Mouse (Mus musculus) liver, embryonic 11.5 days (tissue): ENCODE measurements around the gene Drg2. TPM values are rescaled to one million over a fixed set of nuclear protein-coding genes. Genes with fewer than 3 reads are reported as not detected.
A peak's percentile ranks its signal among the peaks of the same experiment; 100 is the strongest.

Experiments used
- ATAC-seq: fragments of 200-750 bp; cut with Nextera tagmentation; replicated peaks from 2 replicates; pipeline ENCODE4 v1.8.0; 2017; ENCODE audit warnings: moderate number of reproducible peaks, mild to moderate bottlenecking, moderate TSS enrichment, moderate library complexity; ENCODE audit not compliant: low FRiP score
- DNase-seq: peaks from one replicate; pipeline ENCODE4 v3.0.0-alpha.2; 2017; ENCODE audit warnings: low spot score
- H3K27ac ChIP-seq: fragments of 300-500 bp; sonication (generic); 2 replicates; pipeline ENCODE4 v1.5.1; 2014; ENCODE audit warnings: mild to moderate bottlenecking, low read depth, low read length, control low read depth
- H3K27me3 ChIP-seq: fragments of 300-500 bp; sonication (generic); replicated peaks from 2 replicates; pipeline ENCODE4 v1.6.1; 2014; ENCODE audit warnings: low read length, mixed read lengths; ENCODE audit not compliant: control insufficient read depth, insufficient read depth
- H3K36me3 ChIP-seq: fragments of 300-500 bp; sonication (generic); 2 replicates; pipeline ENCODE4 v1.6.1; 2014; ENCODE audit warnings: mild to moderate bottlenecking, low read length, moderate library complexity, mixed read lengths; ENCODE audit not compliant: control insufficient read depth, insufficient read depth
- H3K4me1 ChIP-seq: fragments of 300-500 bp; sonication (generic); replicated peaks from 2 replicates; pipeline ENCODE4 v1.6.1; 2014; ENCODE audit warnings: low read length, mixed read lengths; ENCODE audit not compliant: control insufficient read depth, insufficient read depth
- H3K4me2 ChIP-seq: fragments of 300-500 bp; sonication (generic); 2 replicates; pipeline ENCODE4 v1.6.1; 2014; ENCODE audit warnings: mild to moderate bottlenecking, control low read depth, moderate library complexity
- H3K4me3 ChIP-seq: fragments of 300-500 bp; sonication (generic); 2 replicates; pipeline ENCODE4 v1.5.1; 2014; ENCODE audit warnings: low read depth, low read length, control low read depth
- H3K9ac ChIP-seq: fragments of 300-500 bp; sonication (generic); 2 replicates; pipeline ENCODE4 v1.6.1; 2014; ENCODE audit warnings: low read depth, low read length, control low read depth
- H3K9me3 ChIP-seq: fragments of 300-500 bp; sonication (generic); 2 replicates; pipeline ENCODE4 v1.6.1; 2016; ENCODE audit warnings: low read length, inconsistent platforms, mixed read lengths; ENCODE audit not compliant: control insufficient read depth
- WGBS: fragments of 180-500 bp; shearing (Covaris S2); extraction: QIAGEN DNeasy Blood & Tissue Kit; methylation state at CpG from one replicate; pipeline ENCODE4 v1.1.7; 2014; 5-methylcytosine and 5-hydroxymethylcytosine counted together
- polyA plus RNA-seq: library from polyadenylated mRNA; unstranded; fragments of >200 nt; fragmentation: Nextera tagmentation; extraction: Ambion mirVana; gene quantifications from 2 replicates; pipeline ENCODE4 v1.2.1, GENCODE M21; 2014

Drg2 gene
- polyA plus RNA-seq, 1 experiment from 2014 or later = 98.5 TPM

DNA sequence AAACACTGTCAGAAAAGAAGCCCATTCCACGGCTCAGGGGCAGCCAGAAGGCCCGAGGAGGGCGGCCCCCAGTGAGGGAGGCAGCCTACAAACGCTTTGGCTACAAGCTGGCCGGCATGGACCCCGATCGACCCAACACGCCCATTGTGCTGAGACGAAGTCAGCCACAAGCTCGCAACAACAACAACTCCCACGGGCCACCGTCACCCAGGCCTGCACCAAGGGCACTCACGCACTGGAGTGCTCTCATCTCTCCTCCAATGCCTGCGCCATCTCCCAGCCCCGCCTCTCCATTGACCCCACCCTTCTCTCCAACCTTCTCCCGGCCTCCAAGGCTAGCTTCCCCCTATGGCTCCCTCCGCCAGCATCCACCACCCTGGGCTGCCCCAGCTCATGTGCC lies 23.7 kb downstream of the Drg2 start:
- DNase-seq = no peak
- peak overlapping the region; percentile 25; the same call in 1 of the 2 replicates for H3K9ac ChIP-seq

DNA sequence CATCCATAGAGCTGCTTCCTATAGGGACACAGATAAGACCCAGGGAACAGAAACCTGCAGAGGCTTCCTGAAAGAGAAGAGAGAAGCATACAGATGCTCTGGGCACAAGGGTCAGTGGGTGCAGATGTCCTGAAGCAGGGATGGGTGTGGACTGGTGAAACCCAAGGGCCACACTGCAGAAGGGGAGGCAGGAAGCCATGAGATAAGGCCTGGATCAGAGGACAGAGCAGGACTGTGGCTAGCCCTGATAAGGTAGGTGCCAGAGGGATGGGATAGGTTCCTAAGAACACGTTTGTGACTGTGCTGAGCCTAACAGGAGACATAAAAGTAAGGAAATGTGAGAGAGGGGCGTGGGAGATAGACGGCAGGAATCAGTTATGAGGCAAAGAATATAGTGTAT lies 31.9 kb downstream of the Drg2 start:
- 36% methylated on average over 3 of the region's 3 CpGs for WGBS
- DNase-seq (no peak), ATAC-seq (peak; percentile 96)
- Histone ChIP-seq H3K27me3 (no peaks in the 10 kb centered on the region), H3K4me2 (peak overlapping the region; percentile 40), H3K4me1 (peaks cover 14% of the 10 kb centered on the region), H3K9me3 (no peaks in the 10 kb centered on the region), H3K36me3 (no peaks in the 10 kb centered on the region), H3K9ac (peak overlapping the region; percentile 38; the same call in 1 of the 2 replicates), H3K27ac (peak overlapping the region; percentile 61; the same call in 1 of the 2 replicates), H3K4me3 (no peak overlapping the region)

More for the DNA sequence above, 23.7 kb downstream of the Drg2 start:
- H3K27ac ChIP-seq = no peak overlapping the region
- H3K36me3 ChIP-seq = no peaks in the 10 kb centered on the region
- peak; percentile 45; the same call in 1 of the 2 replicates for ATAC-seq
- H3K9me3 ChIP-seq = no peaks in the 10 kb centered on the region
- 27% methylated on average over 17 of the region's 17 CpGs for WGBS
- no peak overlapping the region for H3K4me3 ChIP-seq
- H3K27me3 ChIP-seq = peaks cover 8% of the 10 kb centered on the region; the same call in 1 of the 2 replicates
- H3K4me1 ChIP-seq = peaks cover 8% of the 10 kb centered on the region
- H3K4me2 ChIP-seq = peak overlapping the region; percentile 56

DNA sequence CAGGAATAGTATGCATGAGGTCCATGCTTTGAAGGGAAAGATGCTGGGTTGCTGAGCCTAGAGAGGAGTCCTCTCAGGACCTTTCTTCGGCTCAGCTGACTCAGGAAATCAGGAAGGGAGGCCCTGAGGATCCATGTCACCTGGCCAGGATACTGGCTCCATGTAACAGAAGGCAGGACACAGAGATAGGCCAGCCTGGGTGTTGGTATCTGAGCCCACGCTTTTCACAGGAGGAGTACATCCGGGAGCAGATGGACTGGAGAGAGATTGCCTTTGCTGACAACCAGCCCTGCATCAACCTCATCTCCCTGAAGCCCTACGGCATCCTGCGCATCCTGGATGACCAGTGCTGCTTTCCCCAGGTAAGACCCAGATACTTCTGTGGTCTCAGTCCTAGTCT lies 38.3 kb downstream of the Drg2 start:
- WGBS = 85% methylated on average over 5 of the region's 5 CpGs
- Histone ChIP-seq H3K27ac (no peak overlapping the region), H3K9me3 (no peaks in the 10 kb centered on the region), H3K36me3 (no peaks in the 10 kb centered on the region), H3K4me3 (no peak overlapping the region), H3K27me3 (peaks cover 6% of the 10 kb centered on the region), H3K4me2 (no peak overlapping the region), H3K4me1 (no peaks in the 10 kb centered on the region), H3K9ac (no peak overlapping the region)
- DNase-seq (no peak), ATAC-seq (no peak)

DNA sequence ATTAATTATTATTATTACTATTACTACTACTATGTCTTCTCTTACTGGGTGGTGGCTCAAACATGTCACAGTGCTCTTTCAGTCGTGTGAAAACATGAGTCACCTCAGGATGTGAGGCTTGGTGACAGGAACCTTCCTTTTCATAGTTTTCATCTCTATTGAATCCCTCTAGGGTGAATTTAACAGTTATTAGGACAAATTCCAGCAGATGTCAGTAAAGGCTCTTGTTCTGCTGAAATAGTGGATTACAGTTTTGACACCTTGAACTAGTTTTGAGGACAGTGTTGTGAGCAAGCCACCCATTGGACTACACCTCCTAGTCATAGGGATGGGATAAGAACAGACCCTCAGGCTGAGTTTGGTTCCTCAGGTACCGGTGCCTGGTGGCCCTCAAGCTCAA lies 41.3 kb downstream of the Drg2 start:
- H3K27ac ChIP-seq = no peak overlapping the region
- no peaks in the 10 kb centered on the region for H3K36me3 ChIP-seq
- ATAC-seq (no peak), DNase-seq (no peak)
- no peak overlapping the region for H3K9ac ChIP-seq
- H3K4me3 ChIP-seq = no peak overlapping the region
- no peaks in the 10 kb centered on the region for H3K9me3 ChIP-seq
- H3K4me2 ChIP-seq = no peak overlapping the region
- 59% methylated on average over 2 of the region's 2 CpGs for WGBS
- H3K27me3 ChIP-seq = peaks cover 6% of the 10 kb centered on the region
- H3K4me1 ChIP-seq = no peaks in the 10 kb centered on the region

DNA sequence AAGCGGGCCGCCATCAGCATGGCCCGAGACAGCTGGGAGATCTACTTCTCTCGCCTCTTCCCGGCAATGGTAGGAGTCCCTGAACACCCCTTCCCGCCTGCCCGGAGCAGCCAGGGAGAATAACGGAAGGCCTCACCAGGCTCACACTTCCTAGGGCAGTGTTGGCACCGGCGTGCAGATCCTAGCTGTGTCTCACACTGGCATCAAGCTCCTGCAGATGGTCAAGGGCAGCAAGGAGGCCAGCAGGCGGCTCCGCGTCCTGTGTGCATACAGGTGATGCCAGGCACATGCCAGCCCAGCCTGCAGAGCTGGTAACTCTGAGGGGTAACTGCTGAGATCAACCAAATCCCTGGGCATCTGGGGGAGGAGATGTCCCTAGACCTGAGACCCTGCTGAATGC lies 52.9 kb downstream of the Drg2 start:
- ATAC-seq (no peak), DNase-seq (no peak)
- no peak overlapping the region for H3K9ac ChIP-seq
- no peaks in the 10 kb centered on the region for H3K36me3 ChIP-seq
- H3K27me3 ChIP-seq = peaks cover 28% of the 10 kb centered on the region
- no peaks in the 10 kb centered on the region for H3K9me3 ChIP-seq
- H3K4me3 ChIP-seq = no peak overlapping the region
- H3K4me2 ChIP-seq = no peak overlapping the region
- WGBS = 80% methylated on average over 13 of the region's 13 CpGs
- no peak overlapping the region for H3K27ac ChIP-seq
- H3K4me1 ChIP-seq = peaks cover 16% of the 10 kb centered on the region

DNA sequence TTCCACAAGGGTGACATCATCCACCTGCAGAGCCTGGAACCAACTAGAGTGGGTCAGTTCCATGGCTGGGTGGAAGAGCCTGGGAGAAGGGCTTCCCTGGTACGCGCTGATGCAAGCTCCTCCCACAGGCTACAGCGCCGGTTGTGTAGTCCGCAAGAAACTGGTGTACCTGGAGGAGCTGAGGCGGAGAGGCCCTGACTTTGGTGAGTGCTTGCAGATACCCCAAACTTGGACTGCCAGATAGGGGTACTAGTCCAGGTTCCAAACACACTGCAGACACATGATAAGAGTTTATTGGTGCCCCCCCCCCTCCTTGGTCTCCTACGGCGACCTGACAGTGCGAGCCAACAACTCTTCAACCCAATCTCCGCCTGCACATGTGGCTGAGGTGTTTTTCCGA lies 54.6 kb downstream of the Drg2 start:
- ATAC-seq = peak; percentile 92

DNA sequence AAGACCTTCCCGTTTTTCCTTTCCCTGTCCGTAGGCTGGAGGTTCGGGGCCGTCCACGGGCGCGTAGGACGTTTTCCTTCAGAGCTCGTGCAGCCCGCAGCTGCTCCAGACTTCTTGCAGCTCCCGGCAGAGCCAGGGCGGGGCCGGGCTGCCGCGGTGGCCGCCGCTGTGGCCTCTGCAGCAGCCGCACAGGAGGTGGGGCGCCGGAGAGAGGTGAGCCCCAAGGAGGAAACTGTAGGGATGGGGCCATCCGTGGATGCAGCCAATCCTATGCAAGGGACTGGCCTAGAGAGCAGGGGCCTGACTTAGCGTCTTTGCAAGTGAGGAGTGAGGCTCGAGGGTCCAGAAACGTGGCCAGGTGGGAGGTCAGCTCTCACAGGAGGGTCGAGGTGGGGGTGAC lies 55.1 kb downstream of the Drg2 start:
- peak; percentile 48 for DNase-seq
- no peaks in the 10 kb centered on the region for H3K9me3 ChIP-seq
- H3K4me2 ChIP-seq = peak overlapping the region; percentile 85
- H3K4me1 ChIP-seq = peaks cover 16% of the 10 kb centered on the region
- H3K36me3 ChIP-seq = no peaks in the 10 kb centered on the region
- peak overlapping the region; percentile 49 for H3K4me3 ChIP-seq
- peaks cover 28% of the 10 kb centered on the region for H3K27me3 ChIP-seq
- peak; percentile 72 for ATAC-seq
- 1% methylated on average over 25 of the region's 25 CpGs for WGBS
- 0 out of 2 replicates have a peak overlapping the region, but pooled peaks have one; percentile 45 for H3K27ac ChIP-seq
- peak overlapping the region; percentile 62 for H3K9ac ChIP-seq

More for the DNA sequence above, 54.6 kb downstream of the Drg2 start:
- H3K4me1 ChIP-seq = peaks cover 16% of the 10 kb centered on the region
- H3K27ac ChIP-seq = peak overlapping the region; percentile 45; the same call in 1 of the 2 replicates
- peak overlapping the region; percentile 51 for H3K9ac ChIP-seq
- H3K27me3 ChIP-seq = peaks cover 28% of the 10 kb centered on the region
- H3K4me3 ChIP-seq = peak overlapping the region; percentile 49
- WGBS = 3% methylated on average over 11 of the region's 11 CpGs
- H3K9me3 ChIP-seq = no peaks in the 10 kb centered on the region
- H3K4me2 ChIP-seq = peak overlapping the region; percentile 85
- H3K36me3 ChIP-seq = no peaks in the 10 kb centered on the region
- DNase-seq = peak; percentile 50

DNA sequence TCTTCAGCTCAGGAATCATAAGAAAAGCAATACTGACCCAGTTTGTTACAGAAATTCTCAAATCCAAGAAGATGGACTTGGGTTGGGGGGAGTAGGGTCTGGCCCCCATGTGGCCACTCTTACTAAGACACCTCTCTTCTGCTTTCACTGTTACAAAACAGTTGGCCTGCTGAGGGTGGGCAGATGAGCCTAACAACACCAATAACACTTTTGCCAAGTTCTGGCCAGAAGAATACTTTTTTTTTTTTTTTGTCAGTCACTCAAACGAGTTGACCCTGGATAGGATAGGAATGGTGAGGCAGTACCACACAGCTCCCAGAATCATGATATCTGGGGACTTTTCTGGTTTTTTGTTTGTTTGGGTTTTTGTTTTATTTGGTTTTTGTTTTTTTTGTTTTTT lies 57.5 kb downstream of the Drg2 start:
- H3K4me1 ChIP-seq = peaks cover 16% of the 10 kb centered on the region
- WGBS = 68% methylated on average over 1 of the region's 1 CpGs
- peaks cover 25% of the 10 kb centered on the region for H3K27me3 ChIP-seq
- no peaks in the 10 kb centered on the region for H3K9me3 ChIP-seq
- no peak overlapping the region for H3K9ac ChIP-seq
- H3K4me3 ChIP-seq = no peak overlapping the region
- DNase-seq = no peak
- no peak overlapping the region for H3K27ac ChIP-seq
- H3K36me3 ChIP-seq = no peaks in the 10 kb centered on the region
- no peak overlapping the region for H3K4me2 ChIP-seq
- ATAC-seq = no peak

DNA sequence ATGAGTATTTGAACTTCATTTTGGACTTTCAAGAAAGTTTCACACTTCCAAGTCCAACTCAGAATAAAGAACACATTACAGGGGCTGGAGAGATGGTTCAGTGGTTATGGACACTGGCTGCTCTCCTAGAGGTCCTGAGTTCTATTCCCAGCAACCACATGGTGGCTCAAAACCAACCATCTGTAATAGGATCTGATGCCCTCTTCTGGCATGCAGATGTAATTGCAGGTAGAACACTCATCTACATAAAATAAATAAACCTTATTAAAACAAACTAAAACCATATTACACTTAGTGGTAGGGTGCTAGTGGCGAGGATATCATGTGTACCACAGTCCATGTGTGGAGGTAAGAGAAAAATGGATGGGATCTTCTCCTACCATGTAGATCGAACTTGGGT lies 58.1 kb downstream of the Drg2 start:
- H3K4me1 ChIP-seq = peaks cover 16% of the 10 kb centered on the region
- WGBS = 66% methylated on average over 2 of the region's 2 CpGs
- DNase-seq = no peak
- no peaks in the 10 kb centered on the region for H3K9me3 ChIP-seq
- no peak overlapping the region for H3K4me2 ChIP-seq
- H3K4me3 ChIP-seq = no peak overlapping the region
- no peak overlapping the region for H3K27ac ChIP-seq
- no peaks in the 10 kb centered on the region for H3K36me3 ChIP-seq
- no peak for ATAC-seq
- peaks cover 24% of the 10 kb centered on the region for H3K27me3 ChIP-seq
- no peak overlapping the region for H3K9ac ChIP-seq
